Mouse (Mus musculus) lung, postnatal 0 days (tissue): ENCODE results near the gene Gm8369.

Experiments
- CTCF ChIP-seq: IDR thresholded peaks from 2 replicates; pipeline ENCODE4 v1.5.1; 2016; ENCODE audit warnings: antibody characterized with exemption, mild to moderate bottlenecking
- EP300 ChIP-seq: IDR thresholded peaks from 2 replicates; pipeline ENCODE4 v1.6.1; 2016; ENCODE audit warnings: antibody characterized with exemption, mild to moderate bottlenecking, control low read depth

DNA sequence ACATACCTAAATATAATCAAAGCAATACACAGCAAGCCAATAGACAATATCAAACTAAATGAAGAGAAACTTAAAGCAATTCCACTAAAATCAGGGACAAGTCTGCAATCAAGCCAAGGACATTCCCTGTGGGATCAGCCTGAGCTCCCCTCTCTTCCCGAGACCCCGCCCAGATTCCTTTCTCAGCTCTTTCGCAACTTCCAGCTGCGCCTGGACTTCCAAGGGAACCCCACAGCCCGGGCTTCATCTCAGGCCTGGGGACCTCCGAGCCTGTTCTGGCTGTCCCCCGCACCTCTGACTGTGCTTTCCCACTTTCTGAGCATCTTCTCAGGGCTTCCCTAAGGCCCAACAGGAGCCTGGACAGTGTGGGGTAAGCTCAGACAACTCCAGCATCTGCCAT lies 50.9 kb downstream of the Gm8369 start, which contains the start of gene Ms4a4d:
- TF ChIP-seq EP300 (no peak), CTCF (no peak)
